Mouse (Mus musculus): ENCODE results near the gene Rassf4.
A peak's percentile ranks its signal among the peaks of the same experiment; 100 is the strongest.
"Not testable (repeated sequence)": the region's sequence is repeated elsewhere in the genome, so short reads cannot be mapped to it uniquely, and the experiment has no call there.

Gene Rassf4

GRCm38 (mm10) chr6:116635251-116636180 is 38.2 kb downstream of the Rassf4 start:
- DNase-seq, result no peak

DNA sequence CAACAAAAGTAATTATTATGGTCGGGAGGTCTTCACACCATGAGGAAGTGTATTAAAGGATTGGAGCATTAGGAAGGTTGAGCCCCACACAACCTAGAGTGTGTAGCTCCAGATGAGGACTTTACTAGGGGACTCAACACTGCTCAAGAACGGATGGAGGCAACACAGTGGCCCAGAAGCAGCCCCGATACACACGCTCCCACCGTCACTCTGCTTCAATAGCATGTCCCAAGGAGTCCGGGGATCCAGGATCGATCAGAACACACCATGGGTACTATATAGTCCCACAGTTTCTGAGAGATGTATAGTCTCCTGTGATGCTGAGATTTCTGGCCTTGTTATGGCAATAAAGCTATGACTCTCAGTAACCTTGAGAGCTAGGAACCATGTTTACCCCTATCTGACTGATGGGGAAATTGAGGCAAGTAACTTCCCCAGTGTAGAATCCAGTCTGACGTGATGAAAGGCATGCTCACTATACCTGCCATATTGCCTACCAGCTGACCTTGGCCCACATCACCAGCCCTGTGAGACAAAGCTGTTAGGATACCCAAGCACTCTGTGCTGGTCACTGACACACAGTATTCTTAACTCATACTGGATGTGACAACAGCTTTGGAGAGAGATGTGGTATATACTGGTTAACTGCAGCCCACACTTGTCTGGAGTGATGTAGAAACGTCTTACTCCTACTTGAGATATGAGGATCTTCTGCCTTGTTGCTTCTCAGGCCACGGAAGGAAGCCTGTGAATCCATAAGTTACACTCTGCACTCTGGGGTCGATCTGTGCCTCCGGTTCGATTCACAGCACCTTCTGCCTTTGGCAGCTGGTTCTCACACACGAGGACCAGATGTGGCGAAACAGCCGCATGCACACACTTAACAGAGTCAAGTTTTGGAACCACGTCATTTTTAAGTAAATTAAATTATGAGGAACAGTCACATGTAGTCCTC is 39.7 kb downstream of the Rassf4 start:
- no peak for DNase-seq

DNA sequence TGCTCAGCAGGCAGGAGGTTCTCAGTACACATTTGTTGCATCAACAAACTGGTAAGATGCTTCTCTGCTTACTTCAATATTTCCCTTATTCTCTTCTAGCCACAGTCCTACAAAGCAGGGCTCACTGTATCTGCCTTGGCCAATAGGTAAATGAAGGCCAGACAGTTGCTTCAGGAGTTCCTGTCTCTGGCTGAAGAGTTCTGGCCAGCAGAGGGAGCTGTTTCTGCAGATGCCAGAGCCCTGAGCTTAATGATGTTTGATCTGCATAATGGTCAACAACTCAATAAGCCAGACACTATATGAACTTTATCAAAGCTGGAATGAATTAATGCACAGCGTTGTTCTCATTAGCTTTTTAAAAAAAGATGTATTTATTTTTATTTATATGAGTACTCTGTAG is 41.6 kb downstream of the Rassf4 start:
- peak; percentile 88 for DNase-seq

GRCm38 (mm10) chr6:116629766-116630165 is 44.0 kb downstream of the Rassf4 start:
- DNase-seq, result no peak

DNA sequence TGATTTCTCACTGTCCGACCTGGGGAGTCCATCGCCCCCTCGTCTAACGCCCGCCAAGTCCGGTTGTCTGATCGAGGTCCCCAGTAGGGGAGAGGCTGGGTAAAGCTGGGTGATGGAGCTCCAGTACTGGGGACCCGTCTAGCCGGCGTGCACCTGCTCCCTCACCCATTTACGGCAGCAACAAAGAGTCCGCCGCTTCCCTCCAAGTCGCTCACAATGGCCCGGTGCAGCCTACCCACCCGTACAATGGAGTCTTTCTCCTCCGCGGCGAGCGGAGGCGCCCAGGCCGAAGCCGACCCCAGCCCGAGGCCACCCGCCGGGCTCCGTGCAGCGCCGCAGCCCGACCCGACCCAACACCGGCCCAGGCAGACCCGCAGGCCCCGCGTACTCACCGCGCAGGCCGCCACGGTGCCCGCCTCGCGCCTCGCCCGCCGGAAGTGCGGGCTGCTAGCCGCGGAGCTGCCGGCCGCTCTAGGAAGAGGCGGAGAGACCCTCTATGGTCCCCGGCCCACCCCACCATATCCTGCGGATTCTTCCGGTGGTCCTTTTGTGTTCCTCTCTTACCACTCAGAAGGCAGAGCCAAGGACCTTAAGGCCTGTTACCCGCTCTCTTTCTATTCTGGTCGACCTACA is 45.1 kb downstream of the Rassf4 start, which contains the start of gene Zfp422:
Gene Zfp422, minus strand, starts transcription at position 461 of the 633 bp plus-strand sequence.
- peak; percentile 71 for DNase-seq

GRCm38 (mm10) chr6:116628095-116628494 is 45.7 kb downstream of the Rassf4 start:
- DNase-seq, result no peak

- not testable (repeated sequence) for DNase-seq
Observed at GRCm38 (mm10) chr6:116626417-116626816, 47.3 kb downstream of the Rassf4 start.

GRCm38 (mm10) chr6:116621318-116622023 is 52.3 kb downstream of the Rassf4 start:
- no peak for DNase-seq

GRCm38 (mm10) chr6:116618073-116618472 is 55.7 kb downstream of the Rassf4 start:
- DNase-seq, result no peak

GRCm38 (mm10) chr6:116615719-116616118 is 58.0 kb downstream of the Rassf4 start:
- DNase-seq, result no peak

DNA sequence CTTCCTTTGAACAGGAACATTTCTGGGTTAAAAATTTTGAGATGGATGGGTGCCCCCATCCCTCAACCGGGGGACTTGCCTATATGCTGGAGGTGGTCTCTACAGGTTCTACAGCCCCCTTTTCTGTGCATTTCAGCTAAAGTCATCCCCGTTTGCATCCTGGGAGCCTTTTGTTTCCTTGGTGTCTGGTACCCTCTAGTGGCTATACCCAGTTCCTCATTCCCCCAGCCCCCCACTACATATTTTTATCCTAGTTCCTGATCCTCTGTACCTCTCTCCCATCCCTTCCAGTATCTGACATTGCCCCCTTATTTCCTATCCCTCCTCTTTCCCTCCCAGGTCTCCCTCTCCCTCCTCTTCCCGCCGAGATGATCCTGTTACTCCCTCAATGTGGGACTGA is 66.5 kb downstream of the Rassf4 start:
- DNase-seq, result no peak

- not testable (repeated sequence) for DNase-seq
Observed at GRCm38 (mm10) chr6:116600969-116601368, 72.8 kb downstream of the Rassf4 start.

DNA sequence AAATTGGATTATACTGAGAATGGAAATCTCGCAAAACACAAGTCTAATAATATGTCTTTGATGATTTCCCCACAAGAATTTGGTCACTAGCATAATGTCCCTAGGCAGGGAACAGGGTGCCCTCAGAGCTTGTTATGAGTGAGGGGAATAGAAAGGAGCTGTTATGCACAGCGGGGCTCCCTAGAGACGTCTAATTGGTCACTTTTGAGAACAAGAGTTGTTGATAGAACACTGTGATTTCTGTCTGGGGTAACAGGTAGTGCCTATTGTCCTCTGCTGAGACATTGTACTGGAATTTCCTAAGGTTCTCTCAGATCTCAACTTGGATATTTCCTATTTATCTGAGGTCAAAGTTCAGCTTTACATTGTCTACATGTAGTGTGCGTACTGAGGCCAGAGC is 89.7 kb downstream of the Rassf4 start, which contains the start of gene Olfr215:
Gene Olfr215, minus strand, starts transcription at position 101 of the 400 bp plus-strand sequence.
- no peak for DNase-seq
